Mouse (Mus musculus) CD4-positive, CD25-positive, alpha-beta regulatory T cell (primary cell): Measurements from ENCODE around the gene Slc20a1. TPM values are rescaled to one million over a fixed set of nuclear protein-coding genes. Genes with fewer than 3 reads are reported as not detected.

ENCODE experiments used
- polyA plus RNA-seq: library from polyadenylated mRNA; unstranded; fragments of 100-300 nt; shearing (Covaris generic); gene quantifications from one replicate; pipeline ENCODE4 v1.2.1, GENCODE M21; 2017

Slc20a1 gene
- polyA plus RNA-seq, result 51.7 TPM

GRCm38 (mm10) chr2:129198436-129199327 lies at the start of gene Slc20a1:
Gene Slc20a1 (plus strand): TSS chr2:129198764.

Other genes starting within 250 kb of the Slc20a1 start
- gene Zc3h6, start 231.4 kb upstream of the Slc20a1 start, polyA plus RNA-seq, result 14.5 TPM
- 5.7 TPM for gene Gm10762, start 231.0 kb upstream of the Slc20a1 start, polyA plus RNA-seq
- gene Vinac1, start 150.6 kb upstream of the Slc20a1 start, polyA plus RNA-seq, result 0.25 TPM
- gene Ttl, start 132.8 kb upstream of the Slc20a1 start, polyA plus RNA-seq, result 2.9 TPM
- 36.3 TPM for gene Polr1b, start 97.8 kb upstream of the Slc20a1 start, polyA plus RNA-seq
- 27.9 TPM for gene Chchd5, start 69.1 kb upstream of the Slc20a1 start, polyA plus RNA-seq
- gene Ckap2l, start 98.4 kb downstream of the Slc20a1 start, polyA plus RNA-seq, result 1.9 TPM
- 0.10 TPM for gene Il1a, start 111.2 kb downstream of the Slc20a1 start, polyA plus RNA-seq
- gene Il1b, start 172.4 kb downstream of the Slc20a1 start, polyA plus RNA-seq, result not detected